Mouse (Mus musculus) stomach, postnatal 0 days (tissue): ENCODE data around the gene Skap1. TPM values are rescaled to one million over a fixed set of nuclear protein-coding genes. Genes with fewer than 3 reads are reported as not detected.

Source experiments
- ATAC-seq: fragments of 200-750 bp; cut with Nextera tagmentation; 2 replicates; pipeline ENCODE4 v1.8.0; 2017; ENCODE audit not compliant: low FRiP score, low TSS enrichment
- DNase-seq: peaks from one replicate; pipeline ENCODE4 v3.0.0-alpha.2; 2016; ENCODE audit warnings: low spot score
- H3K27ac ChIP-seq: fragments of 300-500 bp; sonication (generic); replicated peaks from 2 replicates; pipeline ENCODE4 v1.5.1; 2014; ENCODE audit warnings: mild to moderate bottlenecking, control low read depth
- H3K27me3 ChIP-seq: fragments of 300-500 bp; sonication (generic); 2 replicates; pipeline ENCODE4 v1.6.1; 2014; ENCODE audit warnings: low read length; ENCODE audit not compliant: control insufficient read depth, insufficient read depth
- H3K36me3 ChIP-seq: fragments of 300-500 bp; sonication (generic); 2 replicates; pipeline ENCODE4 v1.6.1; 2014; ENCODE audit warnings: low read length, mixed read lengths; ENCODE audit not compliant: control insufficient read depth, insufficient read depth
- H3K4me1 ChIP-seq: fragments of 300-500 bp; sonication (generic); replicated peaks from 2 replicates; pipeline ENCODE4 v1.6.1; 2014; ENCODE audit warnings: antibody characterized with exemption; ENCODE audit not compliant: control insufficient read depth, insufficient read depth
- H3K4me2 ChIP-seq: fragments of 300-500 bp; sonication (generic); replicated peaks from 2 replicates; pipeline ENCODE4 v1.6.1; 2014; ENCODE audit warnings: low read depth, mild to moderate bottlenecking, control low read depth, moderate library complexity
- H3K4me3 ChIP-seq: fragments of 300-500 bp; sonication (generic); 2 replicates; pipeline ENCODE4 v1.5.1; 2014; ENCODE audit warnings: low read depth, low read length, control low read depth
- H3K9ac ChIP-seq: fragments of 300-500 bp; sonication (generic); 2 replicates; pipeline ENCODE4 v1.6.1; 2014; ENCODE audit warnings: mild to moderate bottlenecking, low read length, control low read depth, mixed read lengths
- H3K9me3 ChIP-seq: fragments of 300-500 bp; sonication (generic); 2 replicates; pipeline ENCODE4 v1.6.1; 2016; ENCODE audit warnings: low read length; ENCODE audit not compliant: control insufficient read depth
- CTCF ChIP-seq: IDR thresholded peaks from 2 replicates; pipeline ENCODE4 v1.5.1; 2016; ENCODE audit warnings: antibody characterized with exemption, low read depth, mild to moderate bottlenecking, moderate library complexity
- EP300 ChIP-seq: optimal IDR thresholded peaks from 2 replicates; pipeline ENCODE3; 2016; ENCODE audit warnings: antibody characterized with exemption
- WGBS: fragments of 180-500 bp; shearing (Covaris S2); extraction: QIAGEN DNeasy Blood & Tissue Kit; methylation state at CpG from one replicate; pipeline ENCODE4 v1.1.7; 2014; 5-methylcytosine and 5-hydroxymethylcytosine counted together
- polyA plus RNA-seq: library from polyadenylated mRNA; unstranded; fragments of >200 nt; fragmentation: Nextera tagmentation; extraction: Ambion mirVana; gene quantifications from 2 replicates; pipeline ENCODE4 v1.2.1, GENCODE M21; 2015

Gene Skap1
- polyA plus RNA-seq, 1 experiment from 2014 or later: 0.56 TPM

DNA sequence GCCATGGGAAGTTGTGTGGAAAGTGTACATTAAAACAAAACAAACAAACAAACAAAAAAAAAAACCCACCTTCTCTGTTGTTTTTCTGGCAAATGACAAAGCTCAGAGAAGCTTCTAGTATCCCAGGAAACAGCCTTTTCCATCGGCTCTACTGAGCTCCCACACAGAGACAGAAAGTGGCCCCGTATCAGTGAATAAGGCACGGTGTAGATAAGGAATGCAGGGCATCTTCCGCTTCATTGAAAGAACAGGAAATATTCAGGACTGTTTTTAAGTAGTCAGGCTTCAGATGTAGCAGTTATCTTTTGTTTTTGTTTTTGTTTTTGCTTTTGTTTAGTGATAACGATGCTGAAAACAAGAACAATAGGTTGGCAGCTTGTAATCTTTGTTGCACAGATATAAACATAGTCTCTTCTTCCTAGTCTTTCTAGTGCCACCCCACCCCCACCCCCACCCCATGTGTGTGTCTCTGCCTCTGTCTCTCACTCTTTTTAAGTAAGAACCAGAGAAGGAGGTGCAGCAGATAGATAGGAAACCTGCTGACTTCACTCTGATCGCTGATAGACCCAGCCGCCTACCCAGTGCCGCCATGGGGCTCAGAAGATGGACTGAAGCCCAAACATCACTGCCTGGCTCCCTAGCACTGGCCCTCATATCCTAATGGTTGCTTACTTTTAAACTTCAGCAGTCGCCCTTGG, 3.8 kb downstream of the Skap1 start:
- no peak for DNase-seq
- Histone ChIP-seq H3K4me1 (no peaks in the 10 kb centered on the region), H3K9me3 (no peaks in the 10 kb centered on the region), H3K27ac (no peak overlapping the region), H3K36me3 (no peaks in the 10 kb centered on the region), H3K9ac (no peak overlapping the region), H3K4me3 (no peak overlapping the region), H3K27me3 (no peaks in the 10 kb centered on the region), H3K4me2 (no peak overlapping the region)
- no peak for ATAC-seq
- TF ChIP-seq CTCF (no peak), EP300 (no peak)
- 70% methylated on average over 9 of the region's 9 CpGs for WGBS

DNA sequence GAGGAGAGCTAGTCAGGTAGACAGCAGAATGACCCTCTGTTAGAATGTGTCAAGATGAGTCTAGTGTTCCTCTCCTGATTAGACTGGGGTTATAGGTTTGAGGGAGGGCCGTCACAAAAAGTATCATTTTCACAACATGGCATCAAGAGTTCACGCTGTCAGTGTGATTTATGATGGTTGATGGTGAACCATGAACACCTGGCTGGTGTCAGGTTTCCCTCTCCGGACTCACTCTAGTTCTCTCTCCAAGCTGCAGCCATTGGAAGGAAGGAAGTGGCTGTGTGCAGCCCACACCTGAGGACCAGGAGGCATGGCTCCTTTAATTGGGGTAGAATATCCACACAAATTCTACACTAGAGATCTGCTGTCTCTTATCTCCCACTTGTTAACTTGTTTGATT, 18.3 kb downstream of the Skap1 start:
- DNase-seq (no peak), ATAC-seq (no peak)
- Histone ChIP-seq H3K27me3 (no peaks in the 10 kb centered on the region), H3K9ac (no peak overlapping the region), H3K4me3 (no peak overlapping the region), H3K27ac (no peak overlapping the region), H3K36me3 (no peaks in the 10 kb centered on the region), H3K4me1 (no peaks in the 10 kb centered on the region), H3K9me3 (no peaks in the 10 kb centered on the region), H3K4me2 (no peak overlapping the region)
- WGBS: 28% methylated on average over 3 of the region's 3 CpGs
- TF ChIP-seq EP300 (no peak), CTCF (no peak)

DNA sequence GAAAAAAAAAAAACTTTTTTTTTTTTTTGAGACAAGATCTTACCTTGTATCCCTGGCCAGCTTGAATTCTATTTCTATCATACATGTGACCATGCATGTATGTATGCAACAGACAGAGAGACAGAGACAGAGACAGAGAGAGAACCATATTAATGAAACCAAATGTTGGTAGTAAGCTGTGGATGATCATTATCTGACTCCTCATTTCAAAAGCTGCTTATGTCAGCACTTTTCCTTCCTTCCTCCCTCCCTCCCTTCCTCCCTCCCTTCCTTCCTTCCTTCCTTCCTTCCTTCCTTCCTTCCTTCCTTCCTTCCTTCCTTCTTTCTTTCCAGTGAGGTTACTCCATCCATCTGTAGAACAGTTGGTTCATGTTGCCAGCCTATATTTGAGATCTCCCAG, 18.8 kb downstream of the Skap1 start:
- DNase-seq (no peak), ATAC-seq (no peak)
- H3K9ac ChIP-seq: no peak overlapping the region
- no peak overlapping the region for H3K4me3 ChIP-seq
- no peaks in the 10 kb centered on the region for H3K4me1 ChIP-seq
- H3K9me3 ChIP-seq: no peaks in the 10 kb centered on the region
- H3K27me3 ChIP-seq: no peaks in the 10 kb centered on the region
- no peak overlapping the region for H3K27ac ChIP-seq
- TF ChIP-seq CTCF (no peak), EP300 (no peak)
- no peaks in the 10 kb centered on the region for H3K36me3 ChIP-seq
- H3K4me2 ChIP-seq: no peak overlapping the region

DNA sequence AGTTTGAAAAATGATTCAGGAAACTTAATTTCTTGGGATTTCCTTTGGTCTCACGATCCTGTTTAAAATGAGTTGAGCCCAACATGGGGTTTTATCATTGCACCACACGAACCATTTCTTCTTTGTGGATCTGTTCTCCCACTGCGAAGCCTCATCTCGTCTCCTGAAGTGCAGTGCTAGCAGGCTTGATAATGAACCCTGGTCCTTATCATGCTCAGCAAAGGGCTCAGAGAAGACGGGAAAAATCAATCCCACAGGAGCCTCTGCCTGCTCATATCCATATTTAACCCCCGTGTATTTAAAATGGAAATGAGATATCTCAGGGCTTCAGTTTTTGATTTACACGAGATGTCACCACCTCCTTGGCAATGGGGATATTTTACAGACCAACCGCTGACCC, 34.1 kb downstream of the Skap1 start:
- DNase-seq (no peak), ATAC-seq (no peak)
- TF ChIP-seq CTCF: no peak
- Histone ChIP-seq H3K9me3 (no peaks in the 10 kb centered on the region), H3K27me3 (no peaks in the 10 kb centered on the region), H3K36me3 (no peaks in the 10 kb centered on the region), H3K4me2 (no peak overlapping the region), H3K4me1 (no peaks in the 10 kb centered on the region), H3K9ac (no peak overlapping the region), H3K4me3 (no peak overlapping the region), H3K27ac (no peak overlapping the region)
- 71% methylated on average over 8 of the region's 8 CpGs for WGBS

DNA sequence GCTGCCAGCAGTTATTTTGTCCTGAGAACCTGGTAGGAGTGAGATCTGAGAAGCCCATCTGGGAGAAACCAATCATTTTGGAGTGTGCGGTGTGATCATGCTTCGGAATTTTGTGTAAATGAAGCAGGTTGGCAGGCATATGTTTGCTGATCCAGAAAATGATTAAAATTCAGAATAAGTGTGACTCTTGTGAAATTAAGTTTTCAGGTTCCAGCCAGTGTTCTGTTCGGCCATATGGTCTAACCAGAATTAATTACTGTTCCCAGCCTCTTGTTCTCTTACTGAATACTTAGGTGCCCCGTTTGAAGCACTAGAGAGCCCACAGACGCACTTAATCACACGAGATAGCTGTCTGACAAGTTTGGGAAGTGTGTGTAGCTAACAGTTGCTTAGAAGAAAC, 36.6 kb downstream of the Skap1 start:
- no peaks in the 10 kb centered on the region for H3K27me3 ChIP-seq
- no peaks in the 10 kb centered on the region for H3K4me1 ChIP-seq
- ATAC-seq: no peak
- no peaks in the 10 kb centered on the region for H3K9me3 ChIP-seq
- 48% methylated on average over 6 of the region's 6 CpGs for WGBS
- TF ChIP-seq EP300 (no peak), CTCF (no peak)
- H3K4me3 ChIP-seq: no peak overlapping the region
- no peak overlapping the region for H3K4me2 ChIP-seq
- no peak overlapping the region for H3K9ac ChIP-seq
- no peaks in the 10 kb centered on the region for H3K36me3 ChIP-seq
- H3K27ac ChIP-seq: no peak overlapping the region
- DNase-seq: no peak

DNA sequence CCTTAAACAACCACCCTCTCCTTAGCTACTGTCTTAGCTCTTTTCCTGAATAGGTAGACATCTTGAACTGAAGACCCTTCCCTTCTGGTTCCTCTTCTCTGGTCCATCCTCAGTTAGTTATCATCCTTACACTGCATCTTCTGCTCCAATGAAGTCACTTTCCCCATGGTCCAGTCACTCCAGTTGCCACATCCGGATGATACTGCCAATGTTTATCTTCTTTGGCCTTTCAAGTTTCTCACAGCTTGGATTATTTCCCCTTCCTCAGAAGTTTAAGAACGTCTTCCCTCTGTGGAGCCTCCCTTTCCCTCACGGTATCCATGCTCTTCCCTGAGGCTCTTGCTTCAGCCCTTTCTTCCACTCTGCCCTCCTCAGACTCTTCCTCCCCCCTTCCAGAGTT, 38.6 kb downstream of the Skap1 start:
- no peaks in the 10 kb centered on the region for H3K36me3 ChIP-seq
- 49% methylated on average over 3 of the region's 3 CpGs for WGBS
- H3K4me3 ChIP-seq: no peak overlapping the region
- TF ChIP-seq CTCF: no peak
- TF ChIP-seq EP300: no peak
- DNase-seq: no peak
- no peaks in the 10 kb centered on the region for H3K4me1 ChIP-seq
- H3K9me3 ChIP-seq: no peaks in the 10 kb centered on the region
- no peak overlapping the region for H3K4me2 ChIP-seq
- H3K27ac ChIP-seq: no peak overlapping the region
- H3K9ac ChIP-seq: no peak overlapping the region
- ATAC-seq: no peak
- no peaks in the 10 kb centered on the region for H3K27me3 ChIP-seq
